Mouse (Mus musculus): Measurements from ENCODE around the gene Chp1.

- TF ChIP-seq CTCF (IDR thresholded peaks at IDR 0.05; ENCODE audit: extremely low read depth, insufficient read length, insufficient replicate concordance, low read depth, low read length) (no peak), POLR2A (IDR thresholded peaks at IDR 0.05; ENCODE audit: low read depth, low read length) (no peak)
Observed at GRCm38 (mm10) chr2:119595308-119595707, 47.8 kb downstream of the Chp1 start.
